Mouse (Mus musculus): ENCODE results near the gene Nrm. TPM values are rescaled to one million over a fixed set of nuclear protein-coding genes. Genes with fewer than 3 reads are reported as not detected.

Nrm gene
- polyA plus RNA-seq, 1 experiment from 2014 or later: 38.7 TPM

GRCm38 (mm10) chr17:35868165-35868820, 7.2 kb downstream of the Nrm start:
- ATAC-seq (replicated peaks; ENCODE audit: insufficient number of reproducible peaks, insufficient read depth, low FRiP score, low read depth): no peak
- Histone ChIP-seq H3K4me3 (peak overlapping the region; percentile 77), H3K9me3 (replicated peaks) (no peaks in the 10 kb centered on the region), H3K36me3 (0 out of 2 replicates have a peak, but pooled peaks cover 4% of the 10 kb centered on the region), H3K4me2 (peak overlapping the region; percentile 94), H3K9ac (peak overlapping the region; percentile 81), H3K4me1 (replicated peaks) (peaks cover 66% of the 10 kb centered on the region), H3K27me3 (no peaks in the 10 kb centered on the region), H3K27ac (peak overlapping the region; percentile 99)
- 17% methylated on average over 17 of the region's 17 CpGs for WGBS

- Histone ChIP-seq H3K9me3 (replicated peaks) (no peaks in the 10 kb centered on the region), H3K36me3 (0 out of 2 replicates have a peak, but pooled peaks cover 4% of the 10 kb centered on the region), H3K27ac (peak overlapping the region; percentile 99), H3K4me3 (peak overlapping the region; percentile 77), H3K27me3 (no peaks in the 10 kb centered on the region), H3K4me2 (peak overlapping the region; percentile 94), H3K9ac (peak overlapping the region; percentile 81), H3K4me1 (replicated peaks) (peaks cover 70% of the 10 kb centered on the region)
- no peak for ATAC-seq (replicated peaks; ENCODE audit: insufficient number of reproducible peaks, insufficient read depth, low FRiP score, low read depth)
- under 1% methylated on average over 7 of the region's 7 CpGs for WGBS
Observed at GRCm38 (mm10) chr17:35868961-35869345, 7.8 kb downstream of the Nrm start.

GRCm38 (mm10) chr17:35869346-35870067, 8.4 kb downstream of the Nrm start:
- Histone ChIP-seq H3K27ac (peak overlapping the region; percentile 99), H3K4me2 (peak overlapping the region; percentile 94), H3K9me3 (replicated peaks) (no peaks in the 10 kb centered on the region), H3K4me1 (replicated peaks) (peaks cover 71% of the 10 kb centered on the region), H3K27me3 (no peaks in the 10 kb centered on the region), H3K4me3 (peak overlapping the region; percentile 77), H3K9ac (peak overlapping the region; percentile 81), H3K36me3 (peaks cover 6% of the 10 kb centered on the region)
- no peak for ATAC-seq (replicated peaks; ENCODE audit: insufficient number of reproducible peaks, insufficient read depth, low FRiP score, low read depth)
- 6% methylated on average over 7 of the region's 7 CpGs for WGBS

- peak overlapping the region; percentile 94 for H3K4me2 ChIP-seq
- peak overlapping the region; percentile 81 for H3K9ac ChIP-seq
- WGBS: 33% methylated on average over 9 of the region's 9 CpGs
- H3K27ac ChIP-seq: peak overlapping the region; percentile 99
- no peaks in the 10 kb centered on the region for H3K27me3 ChIP-seq
- peak; percentile 4; the same call in 1 of the 2 replicates for ATAC-seq (replicated peaks; ENCODE audit: insufficient number of reproducible peaks, insufficient read depth, low FRiP score, low read depth)
- peak overlapping the region; percentile 77 for H3K4me3 ChIP-seq
- peaks cover 14% of the 10 kb centered on the region for H3K36me3 ChIP-seq
- H3K9me3 ChIP-seq (replicated peaks): no peaks in the 10 kb centered on the region
- H3K4me1 ChIP-seq (replicated peaks): peaks cover 64% of the 10 kb centered on the region
Observed at GRCm38 (mm10) chr17:35870151-35870883, 9.2 kb downstream of the Nrm start.

- H3K4me2 ChIP-seq: peak overlapping the region; percentile 94
- H3K4me3 ChIP-seq: peak overlapping the region; percentile 77
- H3K9ac ChIP-seq: peak overlapping the region; percentile 81; the same call in 1 of the 2 replicates
- H3K9me3 ChIP-seq (replicated peaks): no peaks in the 10 kb centered on the region
- no peaks in the 10 kb centered on the region for H3K27me3 ChIP-seq
- peaks cover 19% of the 10 kb centered on the region for H3K36me3 ChIP-seq
- peaks cover 64% of the 10 kb centered on the region for H3K4me1 ChIP-seq (replicated peaks)
- H3K27ac ChIP-seq: peak overlapping the region; percentile 99
- no peak for ATAC-seq (replicated peaks; ENCODE audit: insufficient number of reproducible peaks, insufficient read depth, low FRiP score, low read depth)
- 44% methylated on average over 8 of the region's 8 CpGs for WGBS
Observed at GRCm38 (mm10) chr17:35870884-35871696, 10.0 kb downstream of the Nrm start.

- Histone ChIP-seq H3K4me3 (0 out of 2 replicates have a peak overlapping the region, but pooled peaks have one; percentile 7), H3K27ac (peak overlapping the region; percentile 4; the same call in 1 of the 2 replicates), H3K9me3 (replicated peaks) (no peaks in the 10 kb centered on the region), H3K4me2 (peak overlapping the region; percentile 43), H3K27me3 (no peaks in the 10 kb centered on the region), H3K36me3 (peaks cover 23% of the 10 kb centered on the region), H3K9ac (0 out of 2 replicates have a peak overlapping the region, but pooled peaks have one; percentile 28), H3K4me1 (replicated peaks) (peaks cover 42% of the 10 kb centered on the region)
- ATAC-seq (replicated peaks; ENCODE audit: insufficient number of reproducible peaks, insufficient read depth, low FRiP score, low read depth): peak; percentile 18; the same call in 1 of the 2 replicates
- 23% methylated on average over 21 of the region's 21 CpGs for WGBS
Observed at GRCm38 (mm10) chr17:35873774-35874519, 12.8 kb downstream of the Nrm start.

GRCm38 (mm10) chr17:35874721-35875120, 13.6 kb downstream of the Nrm start:
- Histone ChIP-seq H3K9me3 (replicated peaks) (no peaks in the 10 kb centered on the region), H3K9ac (no peak overlapping the region), H3K4me3 (no peak overlapping the region), H3K4me2 (no peak overlapping the region), H3K36me3 (peaks cover 23% of the 10 kb centered on the region), H3K4me1 (replicated peaks) (peaks cover 37% of the 10 kb centered on the region), H3K27ac (no peak overlapping the region), H3K27me3 (no peaks in the 10 kb centered on the region)
- 74% methylated on average over 6 of the region's 6 CpGs for WGBS
- ATAC-seq (replicated peaks; ENCODE audit: insufficient number of reproducible peaks, insufficient read depth, low FRiP score, low read depth): no peak

- Histone ChIP-seq H3K4me3 (peak within 1 kb of the TSS; percentile 86), H3K4me2 (peak within 1 kb of the TSS; percentile 74), H3K9me3 (replicated peaks) (no peaks in the 10 kb centered on the region), H3K9ac (peak within 1 kb of the TSS; percentile 84), H3K4me1 (replicated peaks) (peaks cover 15% of the 10 kb centered on the region), H3K27ac (peak within 1 kb of the TSS; percentile 59), H3K36me3 (peaks cover 47% of the 10 kb centered on the region), H3K27me3 (no peaks in the 10 kb centered on the region)
- WGBS: 7% methylated on average over 57 of the region's 66 CpGs
- ATAC-seq (replicated peaks; ENCODE audit: insufficient number of reproducible peaks, insufficient read depth, low FRiP score, low read depth): peak; percentile 84
Observed at GRCm38 (mm10) chr17:35879245-35880057, 18.3 kb downstream of the Nrm start, which contains the start of gene Dhx16. Gene Dhx16 (plus strand): TSS chr17:35879819.

- ATAC-seq (replicated peaks; ENCODE audit: insufficient number of reproducible peaks, insufficient read depth, low FRiP score, low read depth): no peak
- H3K9me3 ChIP-seq (replicated peaks): no peaks in the 10 kb centered on the region
- H3K4me2 ChIP-seq: no peak overlapping the region
- 92% methylated on average over 17 of the region's 17 CpGs for WGBS
- H3K9ac ChIP-seq: no peak overlapping the region
- H3K4me3 ChIP-seq: no peak overlapping the region
- peaks cover 15% of the 10 kb centered on the region for H3K4me1 ChIP-seq (replicated peaks)
- peaks cover 58% of the 10 kb centered on the region for H3K36me3 ChIP-seq
- no peak overlapping the region for H3K27ac ChIP-seq
- no peaks in the 10 kb centered on the region for H3K27me3 ChIP-seq
Observed at GRCm38 (mm10) chr17:35882924-35883323, 21.8 kb downstream of the Nrm start.

Measured in heart, embryonic 15.5 days (tissue).